Mouse (Mus musculus) forebrain, embryonic 13.5 days (tissue): ENCODE results near the gene Cep164. TPM values are rescaled to one million over a fixed set of nuclear protein-coding genes. Genes with fewer than 3 reads are reported as not detected.
A peak's percentile ranks its signal among the peaks of the same experiment; 100 is the strongest.
"Not testable (repeated sequence)": the region's sequence is repeated elsewhere in the genome, so short reads cannot be mapped to it uniquely, and the experiment has no call there.

Experiments
- ATAC-seq: fragments of 200-750 bp; cut with Nextera tagmentation; 2 replicates; pipeline ENCODE4 v1.8.0; 2017
- H3K27ac ChIP-seq: fragments of 300-500 bp; sonication (generic); 2 replicates; pipeline ENCODE4 v1.5.1; 2015; ENCODE audit warnings: inconsistent platforms, mild to moderate bottlenecking, moderate library complexity
- H3K27me3 ChIP-seq: fragments of 300-500 bp; sonication (generic); 2 replicates; pipeline ENCODE4 v1.6.1; 2015; ENCODE audit warnings: mild to moderate bottlenecking, inconsistent platforms
- H3K36me3 ChIP-seq: fragments of 300-500 bp; sonication (generic); 2 replicates; pipeline ENCODE4 v1.6.1; 2015; ENCODE audit warnings: mild to moderate bottlenecking, inconsistent platforms; ENCODE audit not compliant: poor library complexity, severe bottlenecking
- H3K4me1 ChIP-seq: fragments of 300-500 bp; sonication (generic); 2 replicates; pipeline ENCODE4 v1.6.1; 2015; ENCODE audit warnings: inconsistent platforms
- H3K4me2 ChIP-seq: fragments of 300-500 bp; sonication (generic); 2 replicates; pipeline ENCODE4 v1.6.1; 2015; ENCODE audit warnings: inconsistent platforms, mild to moderate bottlenecking, moderate library complexity
- H3K4me3 ChIP-seq: fragments of 300-500 bp; sonication (generic); 2 replicates; pipeline ENCODE4 v1.5.1; 2015; ENCODE audit warnings: mild to moderate bottlenecking, inconsistent platforms
- H3K9ac ChIP-seq: fragments of 300-500 bp; sonication (generic); 2 replicates; pipeline ENCODE4 v1.6.1; 2015; ENCODE audit warnings: mild to moderate bottlenecking, inconsistent platforms
- H3K9me3 ChIP-seq: fragments of 300-500 bp; sonication (generic); replicated peaks from 2 replicates; pipeline ENCODE4 v1.6.1; 2016; ENCODE audit warnings: inconsistent platforms
- WGBS: fragments of 180-500 bp; shearing (Covaris S2); methylation state at CpG from one replicate; pipeline ENCODE4 v1.1.7; 2015; 5-methylcytosine and 5-hydroxymethylcytosine counted together
- polyA plus RNA-seq: library from polyadenylated mRNA; unstranded; fragments of >200 nt; fragmentation: Nextera tagmentation; extraction: Ambion mirVana; gene quantifications from 2 replicates; pipeline ENCODE4 v1.2.1, GENCODE M21; 2015

Cep164 gene
- polyA plus RNA-seq, 1 experiment from 2014 or later = 19.1 TPM

DNA sequence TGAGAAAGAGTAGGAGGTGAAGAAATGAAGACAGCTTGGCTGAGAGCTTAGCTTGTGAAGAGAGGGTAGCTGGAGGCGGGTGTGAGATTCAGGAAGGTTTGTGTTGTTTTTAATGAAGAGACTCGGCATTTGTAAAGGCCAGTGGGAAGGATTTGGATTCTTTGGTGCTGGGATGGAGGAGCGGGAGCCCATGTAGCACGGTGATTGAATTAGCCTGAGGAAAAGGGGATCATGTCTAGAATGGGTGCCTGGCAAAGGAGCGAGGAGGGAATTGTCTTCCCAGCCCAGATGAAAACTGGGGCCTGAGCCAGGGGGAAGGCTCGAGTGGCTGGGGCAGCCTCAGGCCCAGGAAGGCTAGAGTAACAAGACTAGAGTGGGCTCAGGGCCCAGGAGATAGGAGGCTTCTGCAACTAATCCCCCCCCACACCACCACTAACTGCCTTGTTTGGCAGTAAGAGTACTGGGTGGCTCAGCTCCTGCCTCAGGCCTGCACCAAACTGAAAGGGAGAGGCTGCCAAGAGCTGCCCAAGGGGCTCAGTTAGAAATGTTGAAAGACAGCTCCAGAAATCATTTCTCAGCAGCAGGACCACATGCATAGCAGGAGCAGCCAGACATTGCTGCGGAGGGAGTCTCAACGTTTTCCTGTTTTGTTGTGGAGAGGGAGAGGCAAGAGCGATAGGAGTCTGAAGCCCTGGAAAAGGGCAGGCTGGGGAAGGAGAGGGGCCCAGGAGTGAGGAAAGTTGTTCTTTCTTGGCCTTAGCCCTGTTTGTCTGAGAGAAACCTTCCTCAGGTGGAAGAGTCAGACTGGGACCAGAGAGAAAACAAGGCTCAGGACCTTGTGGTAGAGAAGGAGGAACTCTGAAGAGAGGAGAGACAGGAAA, 21.3 kb upstream of the Cep164 start:
- H3K4me3 ChIP-seq = no peak overlapping the region
- ATAC-seq = no peak; the same call in 1 of the 2 replicates
- no peak overlapping the region for H3K4me2 ChIP-seq
- no peaks in the 10 kb centered on the region for H3K27me3 ChIP-seq
- H3K9me3 ChIP-seq = no peaks in the 10 kb centered on the region
- peaks cover 8% of the 10 kb centered on the region; the same call in 1 of the 2 replicates for H3K36me3 ChIP-seq
- WGBS = 72% methylated on average over 9 of the region's 9 CpGs
- H3K27ac ChIP-seq = 0 out of 2 replicates have a peak overlapping the region, but pooled peaks have one; percentile 10
- peaks cover 12% of the 10 kb centered on the region; the same call in 1 of the 2 replicates for H3K4me1 ChIP-seq
- no peak overlapping the region for H3K9ac ChIP-seq

GRCm38 (mm10) chr9:45846891-45847460, 18.5 kb upstream of the Cep164 start:
- Histone ChIP-seq H3K4me1 (peaks cover 19% of the 10 kb centered on the region), H3K4me3 (no peak overlapping the region), H3K36me3 (no peaks in the 10 kb centered on the region; the same call in 1 of the 2 replicates), H3K4me2 (no peak overlapping the region), H3K9me3 (no peaks in the 10 kb centered on the region), H3K27ac (no peak overlapping the region), H3K9ac (no peak overlapping the region), H3K27me3 (no peaks in the 10 kb centered on the region)
- ATAC-seq = no peak
- WGBS = 88% methylated on average over 5 of the region's 5 CpGs

DNA sequence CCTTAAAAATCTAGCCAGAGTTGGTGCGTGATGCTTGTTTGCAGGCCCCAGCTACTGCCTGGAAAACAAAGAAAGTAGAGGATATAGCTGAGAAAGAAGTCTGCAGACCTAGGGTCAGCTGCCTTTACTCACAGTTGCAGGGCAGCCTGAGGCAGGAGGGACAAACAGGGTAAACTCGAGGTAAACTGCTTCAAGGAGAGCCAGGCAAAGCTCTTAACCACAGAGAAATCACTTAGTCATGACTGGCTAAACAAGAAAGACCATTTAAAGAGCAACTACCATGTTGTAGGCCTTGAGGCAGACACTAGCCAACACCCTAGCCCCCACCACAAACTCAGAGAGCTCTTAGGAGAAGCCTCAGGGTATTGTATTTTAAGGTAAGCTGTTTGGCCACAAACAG, 17.7 kb upstream of the Cep164 start:
- not testable (repeated sequence) for H3K27me3 ChIP-seq, H3K36me3 ChIP-seq, H3K4me3 ChIP-seq, H3K27ac ChIP-seq, ATAC-seq, H3K4me2 ChIP-seq, H3K9me3 ChIP-seq, H3K9ac ChIP-seq
- 81% methylated on average over 2 of the region's 2 CpGs for WGBS
- H3K4me1 ChIP-seq = peaks cover 27% of the 10 kb centered on the region

DNA sequence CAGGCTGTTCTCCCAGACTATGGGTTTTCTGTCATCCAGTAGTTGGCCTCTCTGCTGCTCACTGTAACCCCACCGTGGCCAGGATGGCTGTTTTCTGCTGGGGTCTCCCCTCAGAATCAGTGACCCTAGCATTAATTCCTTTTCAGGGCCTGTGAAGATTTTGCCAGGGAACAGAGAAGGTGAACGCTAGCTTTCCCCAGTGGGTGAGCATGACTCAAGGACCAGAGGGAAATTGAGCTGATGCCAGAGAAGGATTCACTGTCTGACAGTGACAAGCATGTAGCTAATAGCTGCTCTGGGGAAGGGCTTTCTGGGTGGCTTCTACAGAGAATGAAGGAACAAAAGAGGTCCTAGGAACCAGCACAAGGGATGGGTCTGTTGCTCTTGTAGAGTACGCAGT, 17.1 kb upstream of the Cep164 start:
- Histone ChIP-seq H3K27ac (no peak overlapping the region), H3K4me2 (no peak overlapping the region), H3K36me3 (peaks cover 3% of the 10 kb centered on the region; the same call in 1 of the 2 replicates), H3K4me3 (no peak overlapping the region), H3K9ac (no peak overlapping the region), H3K9me3 (no peaks in the 10 kb centered on the region), H3K27me3 (no peaks in the 10 kb centered on the region), H3K4me1 (peaks cover 31% of the 10 kb centered on the region)
- 65% methylated on average over 3 of the region's 3 CpGs for WGBS
- no peak for ATAC-seq

DNA sequence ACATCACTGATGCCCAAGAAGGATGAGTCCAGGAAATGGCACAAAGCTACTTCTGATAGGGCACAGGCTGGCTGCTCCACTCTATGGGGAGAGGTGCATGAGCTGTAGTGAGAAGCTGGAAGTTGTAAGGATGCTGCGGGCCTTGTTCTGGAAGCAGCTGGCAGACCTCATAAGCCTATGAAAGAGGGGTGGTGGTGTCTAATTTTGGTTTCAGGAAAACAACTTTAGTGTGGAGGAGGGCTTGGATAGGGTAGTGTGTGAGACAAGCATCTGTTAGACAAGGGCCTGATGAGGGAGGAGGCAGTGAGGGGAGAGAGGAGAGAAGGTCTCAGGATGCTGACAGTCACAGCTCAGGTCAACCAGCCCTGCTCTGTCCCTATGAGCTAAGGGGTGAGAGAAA, 15.3 kb upstream of the Cep164 start:
- H3K36me3 ChIP-seq = peaks cover 3% of the 10 kb centered on the region; the same call in 1 of the 2 replicates
- WGBS = 88% methylated on average over 1 of the region's 1 CpGs
- peaks cover 38% of the 10 kb centered on the region for H3K4me1 ChIP-seq
- no peak overlapping the region for H3K4me3 ChIP-seq
- no peaks in the 10 kb centered on the region for H3K9me3 ChIP-seq
- H3K27me3 ChIP-seq = no peaks in the 10 kb centered on the region
- no peak overlapping the region for H3K9ac ChIP-seq
- no peak overlapping the region for H3K4me2 ChIP-seq
- ATAC-seq = no peak
- H3K27ac ChIP-seq = no peak overlapping the region

GRCm38 (mm10) chr9:45843007-45843406, 14.5 kb upstream of the Cep164 start:
- Histone ChIP-seq H3K27ac (no peak overlapping the region), H3K4me1 (peaks cover 39% of the 10 kb centered on the region), H3K27me3 (no peaks in the 10 kb centered on the region), H3K4me2 (no peak overlapping the region), H3K4me3 (no peak overlapping the region), H3K9me3 (no peaks in the 10 kb centered on the region), H3K36me3 (peaks cover 3% of the 10 kb centered on the region; the same call in 1 of the 2 replicates), H3K9ac (no peak overlapping the region)
- no peak for ATAC-seq
- 85% methylated on average over 5 of the region's 5 CpGs for WGBS

GRCm38 (mm10) chr9:45841458-45841857, 13.0 kb upstream of the Cep164 start:
- Histone ChIP-seq H3K27ac (no peak overlapping the region), H3K36me3 (peaks cover 3% of the 10 kb centered on the region; the same call in 1 of the 2 replicates), H3K9me3 (no peaks in the 10 kb centered on the region), H3K4me2 (peak overlapping the region; percentile 100; the same call in 1 of the 2 replicates), H3K9ac (no peak overlapping the region), H3K27me3 (no peaks in the 10 kb centered on the region), H3K4me3 (no peak overlapping the region), H3K4me1 (peaks cover 41% of the 10 kb centered on the region)
- 88% methylated on average over 6 of the region's 6 CpGs for WGBS
- ATAC-seq = no peak

DNA sequence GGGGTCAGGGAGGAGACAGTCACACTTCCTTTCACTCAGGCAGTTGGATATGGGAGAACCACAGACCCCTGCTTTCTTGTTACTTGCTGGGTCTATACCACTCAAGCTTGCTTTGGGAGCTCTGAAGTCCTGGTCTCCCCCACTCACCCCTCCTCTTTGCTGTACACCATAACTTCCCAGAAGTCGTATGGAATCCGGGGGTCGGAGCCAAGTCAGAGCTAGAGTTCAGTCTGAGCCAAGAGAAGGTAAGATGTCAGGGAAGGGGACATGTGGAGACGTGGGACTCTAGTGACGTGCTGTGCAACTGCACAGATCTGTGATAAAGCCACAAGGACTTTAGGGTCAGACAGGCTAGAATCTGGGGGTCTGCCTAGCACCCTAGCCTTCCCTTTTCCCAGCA, 11.8 kb upstream of the Cep164 start:
- Histone ChIP-seq H3K36me3 (0 out of 2 replicates have a peak, but pooled peaks cover 3% of the 10 kb centered on the region), H3K4me1 (peaks cover 41% of the 10 kb centered on the region), H3K9ac (peak overlapping the region; percentile 95; the same call in 1 of the 2 replicates), H3K4me2 (peak overlapping the region; percentile 100), H3K27ac (no peak overlapping the region), H3K27me3 (no peaks in the 10 kb centered on the region), H3K9me3 (no peaks in the 10 kb centered on the region), H3K4me3 (peak overlapping the region; percentile 79)
- WGBS = 81% methylated on average over 5 of the region's 5 CpGs
- no peak for ATAC-seq

- Histone ChIP-seq H3K4me1 (peaks cover 41% of the 10 kb centered on the region), H3K36me3 (0 out of 2 replicates have a peak, but pooled peaks cover 3% of the 10 kb centered on the region), H3K9me3 (no peaks in the 10 kb centered on the region), H3K4me3 (peak overlapping the region; percentile 79), H3K4me2 (peak overlapping the region; percentile 100), H3K9ac (peak overlapping the region; percentile 95), H3K27me3 (no peaks in the 10 kb centered on the region), H3K27ac (no peak overlapping the region)
- WGBS = 82% methylated on average over 7 of the region's 7 CpGs
- ATAC-seq = no peak
Observed at GRCm38 (mm10) chr9:45839982-45840300, 11.4 kb upstream of the Cep164 start.

DNA sequence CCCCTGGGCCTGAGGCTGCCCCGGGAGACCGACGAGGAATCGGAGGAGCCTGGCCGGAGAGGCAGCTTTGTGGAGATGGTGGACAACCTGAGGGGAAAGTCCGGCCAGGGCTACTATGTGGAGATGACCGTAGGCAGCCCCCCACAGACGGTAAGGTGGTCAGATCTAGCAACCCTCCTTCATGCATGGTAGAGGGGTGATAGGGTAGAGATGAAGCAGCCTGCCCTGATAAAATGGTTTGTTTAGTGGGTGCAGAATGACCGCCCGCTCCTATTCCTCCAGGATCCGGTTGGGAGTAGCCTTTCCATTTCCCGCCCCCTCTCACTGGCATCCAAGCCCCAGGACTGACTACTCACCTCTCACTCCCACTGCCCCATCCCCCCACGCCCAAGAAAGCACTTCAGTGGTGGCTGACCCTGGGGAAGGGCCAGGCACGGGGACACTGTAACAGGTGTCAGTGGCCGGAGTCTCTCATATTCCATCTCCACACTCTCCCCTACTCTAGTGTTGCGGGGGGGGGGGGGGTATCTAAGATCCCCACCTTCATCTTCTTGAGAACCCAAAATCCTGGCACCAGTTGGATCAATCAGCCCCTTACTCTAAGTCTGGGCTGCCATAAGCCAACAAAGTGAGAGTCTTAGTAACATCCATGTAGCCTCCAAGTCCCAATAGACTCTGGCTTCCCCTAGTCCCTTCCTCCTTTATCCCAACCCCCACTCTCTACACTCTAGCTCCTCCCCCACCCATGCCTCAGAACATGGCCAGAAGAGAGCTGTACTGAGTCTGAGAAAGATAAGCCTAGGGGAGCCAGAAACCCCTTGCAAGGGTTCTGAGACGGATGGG, 10.9 kb upstream of the Cep164 start:
- Histone ChIP-seq H3K27ac (peak overlapping the region; percentile 72; the same call in 1 of the 2 replicates), H3K36me3 (0 out of 2 replicates have a peak, but pooled peaks cover 3% of the 10 kb centered on the region), H3K9ac (peak overlapping the region; percentile 95), H3K4me2 (peak overlapping the region; percentile 100), H3K4me3 (peak overlapping the region; percentile 79), H3K9me3 (no peaks in the 10 kb centered on the region), H3K27me3 (no peaks in the 10 kb centered on the region), H3K4me1 (peaks cover 41% of the 10 kb centered on the region)
- ATAC-seq = peak; percentile 22
- 9% methylated on average over 17 of the region's 17 CpGs for WGBS

DNA sequence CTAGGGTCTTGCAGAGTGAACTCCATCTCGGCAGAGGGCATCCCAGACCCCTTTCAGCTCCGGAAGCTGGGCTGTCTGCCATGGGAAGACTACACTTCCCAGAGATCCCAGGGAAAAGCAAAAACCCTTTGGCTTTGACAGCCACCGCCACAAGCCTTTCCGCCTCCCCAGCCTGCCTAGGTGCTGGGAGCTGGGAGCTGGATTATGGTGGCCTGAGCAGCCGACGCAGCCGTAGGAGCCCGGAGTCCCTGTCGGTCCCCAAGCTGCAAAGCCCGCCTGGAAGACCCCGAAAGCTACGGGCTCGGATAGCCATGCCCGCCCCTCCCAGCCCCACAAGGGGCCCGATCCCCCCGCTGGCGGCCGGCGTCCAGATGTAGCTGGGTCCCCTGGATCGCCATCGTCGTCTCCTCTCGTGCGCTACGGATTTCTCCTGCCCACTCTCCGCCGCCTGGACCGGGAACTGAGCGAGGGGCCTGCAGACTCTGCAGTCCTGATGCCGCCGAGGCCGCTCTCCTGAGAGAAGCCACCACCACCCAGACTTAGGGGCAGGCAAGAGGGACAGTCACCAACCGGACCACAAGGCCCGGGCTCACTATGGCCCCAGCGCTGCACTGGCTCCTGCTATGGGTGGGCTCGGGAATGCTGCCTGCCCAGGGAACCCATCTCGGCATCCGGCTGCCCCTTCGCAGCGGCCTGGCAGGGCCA, 10.1 kb upstream of the Cep164 start, which contains the start of gene Bace1:
Gene Bace1, plus strand, starts transcription at position 147 of the 705 bp plus-strand sequence.
- H3K36me3 ChIP-seq = 0 out of 2 replicates have a peak, but pooled peaks cover 3% of the 10 kb centered on the region
- no peaks in the 10 kb centered on the region for H3K9me3 ChIP-seq
- H3K27ac ChIP-seq = peak within 1 kb of the TSS; percentile 72
- H3K4me3 ChIP-seq = peak within 1 kb of the TSS; percentile 79
- WGBS = under 1% methylated on average over 39 of the region's 40 CpGs
- peaks cover 41% of the 10 kb centered on the region for H3K4me1 ChIP-seq
- peak within 1 kb of the TSS; percentile 95 for H3K9ac ChIP-seq
- H3K4me2 ChIP-seq = peak within 1 kb of the TSS; percentile 100
- H3K27me3 ChIP-seq = no peaks in the 10 kb centered on the region
- peak; percentile 92 for ATAC-seq
